Mouse (Mus musculus) hindbrain, embryonic 10.5 days (tissue): Measurements from ENCODE around the gene Tmem143. TPM values are rescaled to one million over a fixed set of nuclear protein-coding genes. Genes with fewer than 3 reads are reported as not detected.
"Not testable (repeated sequence)": the region's sequence is repeated elsewhere in the genome, so short reads cannot be mapped to it uniquely, and the experiment has no call there.

Experiments
- DNase-seq: peaks from one replicate; pipeline ENCODE4 v3.0.0-alpha.2; 2017; ENCODE audit warnings: low spot score
- H3K27ac ChIP-seq: fragments of 300-500 bp; sonication (generic); 2 replicates; pipeline ENCODE4 v1.5.1; 2016; ENCODE audit warnings: mild to moderate bottlenecking, moderate library complexity
- H3K27me3 ChIP-seq: fragments of 300-500 bp; sonication (generic); 2 replicates; pipeline ENCODE4 v1.6.1; 2016; ENCODE audit warnings: mild to moderate bottlenecking; ENCODE audit not compliant: poor library complexity, insufficient read depth, severe bottlenecking
- H3K36me3 ChIP-seq: fragments of 300-500 bp; sonication (generic); 2 replicates; pipeline ENCODE4 v1.6.1; 2016; ENCODE audit warnings: mild to moderate bottlenecking, moderate library complexity
- H3K4me1 ChIP-seq: fragments of 300-500 bp; sonication (generic); replicated peaks from 2 replicates; pipeline ENCODE4 v1.6.1; 2016; ENCODE audit warnings: mild to moderate bottlenecking
- H3K4me3 ChIP-seq: fragments of 300-500 bp; sonication (generic); 2 replicates; pipeline ENCODE4 v1.5.1; 2016; ENCODE audit warnings: mild to moderate bottlenecking, moderate library complexity
- H3K9me3 ChIP-seq: fragments of 300-500 bp; sonication (generic); 2 replicates; pipeline ENCODE4 v1.6.1; 2016; ENCODE audit warnings: mild to moderate bottlenecking, moderate library complexity
- WGBS: fragments of 180-500 bp; shearing (Covaris S2); methylation state at CpG from one replicate; pipeline ENCODE4 v1.1.7; 2016; 5-methylcytosine and 5-hydroxymethylcytosine counted together
- polyA plus RNA-seq: library from polyadenylated mRNA; unstranded; fragments of >200 nt; fragmentation: Nextera tagmentation; extraction: Ambion mirVana; gene quantifications from 2 replicates; pipeline ENCODE4 v1.2.1, GENCODE M21; 2016

The Tmem143 gene
- polyA plus RNA-seq, 1 experiment from 2014 or later, result 4.8 TPM

DNA sequence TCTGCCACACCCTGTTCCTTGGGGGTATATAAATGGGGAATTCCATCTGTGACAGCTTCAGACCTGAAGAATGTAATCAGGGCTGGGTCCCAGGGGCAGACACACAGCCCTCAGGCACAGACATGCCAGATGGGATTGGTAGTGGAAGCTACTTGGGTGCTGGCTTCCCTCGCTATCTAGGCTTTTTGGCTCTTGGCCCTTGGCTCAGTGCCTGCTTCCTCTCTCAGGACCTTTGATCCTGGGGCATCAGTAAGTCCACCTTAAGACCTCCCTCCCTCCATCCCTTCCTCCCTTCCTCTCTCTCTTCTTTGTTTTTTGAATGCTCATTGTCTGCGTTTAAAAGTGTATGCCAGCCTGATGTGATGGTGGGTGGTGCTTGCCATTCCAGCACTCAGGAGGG lies 43.1 kb downstream of the Tmem143 start:
- WGBS, result 47% methylated on average over 2 of the region's 2 CpGs
- H3K4me1 ChIP-seq, result no peaks in the 10 kb centered on the region
- H3K4me3 ChIP-seq, result no peak overlapping the region
- no peaks in the 10 kb centered on the region for H3K27me3 ChIP-seq
- no peaks in the 10 kb centered on the region for H3K9me3 ChIP-seq
- H3K36me3 ChIP-seq, result no peaks in the 10 kb centered on the region
- DNase-seq, result no peak
- no peak overlapping the region for H3K27ac ChIP-seq

DNA sequence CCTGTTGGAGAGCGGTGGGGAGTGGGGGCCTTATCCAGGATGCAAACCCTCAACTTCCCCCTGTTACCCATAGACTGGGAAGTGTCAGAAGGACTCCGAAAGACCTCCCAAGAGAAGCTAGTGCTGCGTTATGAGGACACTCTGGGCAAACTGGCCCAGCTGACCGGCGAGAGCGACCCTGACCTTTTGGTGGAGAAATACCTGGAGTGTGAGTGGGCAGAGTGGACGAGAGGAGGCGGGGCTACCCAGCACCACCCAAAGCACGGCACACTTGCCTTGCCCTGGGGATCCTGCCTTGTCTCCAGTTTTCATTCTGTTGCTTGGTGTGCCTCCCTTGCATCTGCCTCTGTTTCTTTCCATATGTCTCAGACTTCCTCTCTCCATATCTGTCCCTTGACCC lies 45.2 kb downstream of the Tmem143 start:
- Histone ChIP-seq H3K4me1 (no peaks in the 10 kb centered on the region), H3K36me3 (no peaks in the 10 kb centered on the region), H3K27ac (no peak overlapping the region), H3K9me3 (no peaks in the 10 kb centered on the region), H3K4me3 (no peak overlapping the region), H3K27me3 (no peaks in the 10 kb centered on the region)
- 82% methylated on average over 9 of the region's 9 CpGs for WGBS
- no peak for DNase-seq

DNA sequence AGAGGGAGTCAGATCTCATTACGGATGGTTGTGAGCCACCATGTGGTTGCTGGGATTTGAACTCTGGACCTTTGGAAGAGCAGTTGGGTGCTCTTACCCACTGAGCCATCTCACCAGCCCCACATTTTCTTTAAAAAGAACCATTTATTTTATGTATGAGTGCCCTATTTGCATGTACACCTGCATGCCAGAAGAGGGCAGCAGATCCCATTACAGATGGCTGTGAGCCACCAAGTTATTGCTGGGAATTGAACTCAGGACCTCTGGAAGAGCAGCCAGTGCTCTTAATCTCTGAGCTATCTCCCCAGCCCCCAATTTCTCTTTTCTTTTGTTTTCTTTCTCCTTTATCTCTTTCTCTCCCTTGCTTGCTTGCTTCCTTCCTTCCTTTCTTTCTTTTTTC lies 46.5 kb downstream of the Tmem143 start:
- not testable (repeated sequence) for H3K4me3 ChIP-seq, H3K4me1 ChIP-seq, H3K27ac ChIP-seq, H3K9me3 ChIP-seq, H3K36me3 ChIP-seq, DNase-seq, H3K27me3 ChIP-seq
- WGBS, result 81% methylated on average over 1 of the region's 1 CpGs

DNA sequence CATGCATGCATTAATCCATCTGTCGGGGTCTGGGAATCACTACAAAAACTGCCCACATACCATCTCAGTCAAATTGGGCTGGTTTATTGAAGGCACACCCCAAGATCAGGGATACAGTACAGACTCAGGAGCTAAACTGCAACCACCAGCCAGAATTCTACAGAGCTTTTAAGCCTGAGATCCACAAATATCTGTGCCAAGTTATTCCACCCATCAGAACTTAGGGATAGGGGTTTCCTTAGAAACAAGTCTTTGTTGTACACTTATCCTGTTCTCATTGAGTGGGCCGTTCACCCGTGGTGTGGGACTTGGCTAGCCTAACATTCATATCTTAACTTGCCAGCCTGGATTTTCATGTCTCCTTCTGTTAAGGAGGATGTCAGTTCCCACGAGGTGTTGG lies 52.3 kb downstream of the Tmem143 start:
- Histone ChIP-seq H3K36me3 (no peaks in the 10 kb centered on the region), H3K27me3 (no peaks in the 10 kb centered on the region), H3K27ac (no peak overlapping the region), H3K9me3 (no peaks in the 10 kb centered on the region), H3K4me1 (no peaks in the 10 kb centered on the region), H3K4me3 (no peak overlapping the region)
- no peak for DNase-seq
- WGBS, result 81% methylated on average over 4 of the region's 4 CpGs

DNA sequence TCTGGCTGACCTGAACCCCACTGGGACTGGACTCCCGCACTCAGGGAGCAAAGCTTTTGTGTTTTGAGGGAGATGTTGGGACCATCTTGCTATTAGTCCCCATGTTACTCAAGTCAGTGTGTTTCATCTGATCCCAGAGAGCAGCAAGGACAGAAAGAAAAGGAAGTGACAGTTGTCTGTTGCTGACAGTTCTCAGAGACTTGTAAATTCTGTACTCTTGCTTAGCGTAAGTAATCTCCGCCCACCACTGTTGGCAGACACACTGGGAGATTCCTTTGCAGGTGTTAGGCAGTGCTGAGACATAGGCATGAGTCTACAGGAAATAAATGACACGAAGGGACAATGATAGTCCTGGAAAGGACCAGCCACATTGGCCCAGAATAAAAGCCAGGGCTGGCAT lies 59.9 kb downstream of the Tmem143 start:
- H3K36me3 ChIP-seq, result no peaks in the 10 kb centered on the region
- DNase-seq, result no peak
- WGBS, result 71% methylated on average over 4 of the region's 4 CpGs

More for the DNA sequence above, 59.9 kb downstream of the Tmem143 start:
- no peak overlapping the region for H3K4me3 ChIP-seq
- H3K27me3 ChIP-seq, result no peaks in the 10 kb centered on the region
- H3K4me1 ChIP-seq, result no peaks in the 10 kb centered on the region
- no peak overlapping the region for H3K27ac ChIP-seq
- no peaks in the 10 kb centered on the region for H3K9me3 ChIP-seq

Other genes with a start within 250 kb of the Tmem143 start
- gene Fut2, start 230.5 kb upstream of the Tmem143 start, polyA plus RNA-seq, result 0.12 and 0.21 TPM in 2 replicates
- 0.39 and 0.98 TPM in 2 replicates for gene Ntn5, start 212.9 kb upstream of the Tmem143 start, polyA plus RNA-seq
- gene Sec1, start 202.5 kb upstream of the Tmem143 start, polyA plus RNA-seq, result 0.62 and 0.77 TPM in 2 replicates
- gene Car11, start 197.1 kb upstream of the Tmem143 start, polyA plus RNA-seq, result 8.3 and 13.0 TPM in 2 replicates
- 3.0 and 3.4 TPM in 2 replicates for gene Dbp, start 191.9 kb upstream of the Tmem143 start, polyA plus RNA-seq
- 1,010 and 1,126 TPM in 2 replicates for gene Rpl18, start 181.5 kb upstream of the Tmem143 start, polyA plus RNA-seq
- gene Sphk2, start 178.9 kb upstream of the Tmem143 start, polyA plus RNA-seq, result 33.6 and 35.5 TPM in 2 replicates
- gene Fam83e, start 175.7 kb upstream of the Tmem143 start, polyA plus RNA-seq, result 1.6 and 1.8 TPM in 2 replicates
- not detected in 2 replicates for gene Spaca4, start 171.1 kb upstream of the Tmem143 start, polyA plus RNA-seq
- gene Lmtk3, start 113.2 kb upstream of the Tmem143 start, polyA plus RNA-seq, result 2.3 and 5.4 TPM in 2 replicates
- 1.7 and 2.2 TPM in 2 replicates for gene Sult2b1, start 112.3 kb upstream of the Tmem143 start, polyA plus RNA-seq
- 164 and 231 TPM in 2 replicates for gene Cyth2, start 82.4 kb upstream of the Tmem143 start, polyA plus RNA-seq
- gene Kcnj14, start 72.2 kb upstream of the Tmem143 start, polyA plus RNA-seq, result 0.91 and 1.0 TPM in 2 replicates
- gene Grwd1, start 66.0 kb upstream of the Tmem143 start, polyA plus RNA-seq, result 85.2 and 110 TPM in 2 replicates
- gene Kdelr1, start 24.2 kb upstream of the Tmem143 start, polyA plus RNA-seq, result 37.6 and 67.7 TPM in 2 replicates
- 0.19 and 0.33 TPM in 2 replicates for gene Grin2d, start 18.6 kb upstream of the Tmem143 start, polyA plus RNA-seq
- 1.1 and 1.3 TPM in 2 replicates for gene Syngr4, start 227 bp upstream of the Tmem143 start, polyA plus RNA-seq
- 16.7 and 29.7 TPM in 2 replicates for gene Emp3, start 24.5 kb downstream of the Tmem143 start, polyA plus RNA-seq
- gene Ccdc114, start 27.1 kb downstream of the Tmem143 start, polyA plus RNA-seq, result 6.5 and 7.7 TPM in 2 replicates
- gene Abcc6, start 133.4 kb downstream of the Tmem143 start, polyA plus RNA-seq, result 0.12 and 0.20 TPM in 2 replicates
- gene Nomo1, start 136.8 kb downstream of the Tmem143 start, polyA plus RNA-seq, result 29.3 and 30.7 TPM in 2 replicates
- gene Kcnj11, start 203.8 kb downstream of the Tmem143 start, polyA plus RNA-seq, result 0.22 and 0.48 TPM in 2 replicates